Mouse (Mus musculus) mouse trophoblast stem cell (cell line): ENCODE results near the gene Zfp692.
"Not testable (repeated sequence)": the region's sequence is repeated elsewhere in the genome, so short reads cannot be mapped to it uniquely, and the experiment has no call there.

Experiments
- in situ Hi-C, 2 experiments: fragments of 300-500 bp; cut with MseI, MboI; formaldehyde crosslinking; loops; 2 replicates in 1 of 2; 3 replicates in 1 of 2; pipeline ENCODE4 v1.15.1; 2025

The Zfp692 gene

GRCm38 (mm10) chr11:58353709-58354108, 46.8 kb downstream of the Zfp692 start:
- in situ Hi-C loops: no loop called here

GRCm38 (mm10) chr11:58354476-58354875, 47.6 kb downstream of the Zfp692 start:
- in situ Hi-C loops: no loop called here

- in situ Hi-C loops: no loop called here
Observed at GRCm38 (mm10) chr11:58354927-58355326, 48.1 kb downstream of the Zfp692 start.

GRCm38 (mm10) chr11:58357042-58357441, 50.2 kb downstream of the Zfp692 start:
- in situ Hi-C loops: no loop called here

GRCm38 (mm10) chr11:58357844-58358534, 51.1 kb downstream of the Zfp692 start:
- in situ Hi-C loops: no loop called here

GRCm38 (mm10) chr11:58362562-58362961, 55.7 kb downstream of the Zfp692 start:
- in situ Hi-C loops: not testable (repeated sequence)
